Mouse (Mus musculus): ENCODE measurements around the gene Sulf2. TPM values are rescaled to one million over a fixed set of nuclear protein-coding genes. Genes with fewer than 3 reads are reported as not detected.
A peak's percentile ranks its signal among the peaks of the same experiment; 100 is the strongest.

Gene Sulf2
- polyA plus RNA-seq, 1 experiment from 2014 or later = 87.6 TPM

DNA sequence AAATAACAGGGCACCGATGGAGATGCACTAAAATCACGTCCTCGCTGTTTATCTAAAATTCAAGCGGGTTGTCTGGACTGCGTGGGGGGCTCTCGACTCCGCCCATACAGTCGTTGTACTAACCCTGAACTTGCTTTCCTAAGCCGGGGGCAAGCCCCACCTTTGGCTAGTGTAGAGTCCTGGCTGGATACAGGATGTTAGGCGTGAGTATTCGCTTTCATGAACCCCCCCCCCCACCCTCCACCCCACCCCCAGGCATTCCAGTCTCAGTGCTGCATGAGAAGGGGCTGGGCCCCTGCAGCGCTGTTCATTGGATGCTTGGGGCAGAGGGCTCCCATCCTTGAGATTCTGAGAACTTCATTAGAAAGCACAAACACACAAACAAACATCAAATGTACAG lies 659 bp upstream of the Sulf2 start:
- no peak for ATAC-seq (ENCODE audit: low FRiP score)
- Histone ChIP-seq H3K27ac (ENCODE audit: low read depth, low read length) (no peak overlapping the region), H3K9me3 (ENCODE audit: control insufficient read depth, low read length) (no peaks in the 10 kb centered on the region), H3K36me3 (ENCODE audit: control insufficient read depth, insufficient read depth, low read length) (no peaks in the 10 kb centered on the region), H3K27me3 (ENCODE audit: control insufficient read depth, insufficient read depth, low read length) (peaks cover 5% of the 10 kb centered on the region), H3K4me1 (ENCODE audit: control insufficient read depth, insufficient read depth, low read length) (peaks cover 24% of the 10 kb centered on the region), H3K9ac (ENCODE audit: low read length) (peak overlapping the region; percentile 24; the same call in 1 of the 2 replicates), H3K4me2 (peak overlapping the region; percentile 93), H3K4me3 (ENCODE audit: low read depth, low read length) (no peak overlapping the region)
- WGBS = 20% methylated on average over 12 of the region's 12 CpGs
- DNase-seq (ENCODE audit: low spot score, missing footprints) = peak; percentile 89

DNA sequence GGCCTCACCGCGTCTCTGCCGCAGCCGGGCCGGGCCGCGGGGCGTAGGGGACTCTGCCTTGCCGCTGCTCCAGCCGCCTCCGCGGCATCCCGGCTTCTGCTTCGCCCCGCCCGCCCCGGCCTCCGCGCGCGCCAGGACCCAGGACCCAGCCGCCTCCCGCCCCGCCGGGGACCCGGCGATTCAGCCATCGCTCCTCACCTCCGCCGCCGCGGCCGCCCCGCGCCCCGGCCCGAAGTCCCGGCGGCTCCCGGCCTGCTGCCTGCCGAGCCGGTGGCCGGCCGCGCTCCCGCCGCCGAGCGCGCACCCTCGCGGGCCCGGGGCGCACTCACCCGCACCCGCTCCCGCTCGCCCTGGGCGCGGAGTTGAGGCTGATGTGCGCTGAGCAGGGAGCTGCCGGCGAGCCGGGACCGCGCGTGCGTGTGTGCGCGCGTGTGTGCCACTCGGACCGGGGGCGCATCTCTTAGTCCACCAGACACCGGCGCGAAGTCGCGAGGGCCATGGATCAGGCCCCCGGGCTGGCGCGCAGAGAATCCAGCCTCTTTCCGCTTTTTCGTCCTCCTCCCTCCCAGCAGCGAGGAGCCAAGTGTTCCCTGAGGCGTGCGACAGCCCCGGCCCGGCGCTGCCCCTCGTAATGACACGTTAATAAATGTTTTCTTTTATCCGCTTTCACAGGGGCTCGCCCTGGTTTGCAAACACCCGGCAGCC lies 562 bp downstream of the Sulf2 start:
- H3K27ac ChIP-seq (ENCODE audit: low read depth, low read length) = peak overlapping the region; percentile 78
- peak overlapping the region; percentile 93 for H3K4me2 ChIP-seq
- peak overlapping the region; percentile 70 for H3K4me3 ChIP-seq (ENCODE audit: low read depth, low read length)
- peaks cover 5% of the 10 kb centered on the region for H3K27me3 ChIP-seq (ENCODE audit: control insufficient read depth, insufficient read depth, low read length)
- H3K4me1 ChIP-seq (ENCODE audit: control insufficient read depth, insufficient read depth, low read length) = peaks cover 24% of the 10 kb centered on the region
- DNase-seq (ENCODE audit: low spot score, missing footprints) = no peak
- WGBS = under 1% methylated on average over 67 of the region's 95 CpGs
- H3K9me3 ChIP-seq (ENCODE audit: control insufficient read depth, low read length) = no peaks in the 10 kb centered on the region
- peak; percentile 71 for ATAC-seq (ENCODE audit: low FRiP score)
- no peaks in the 10 kb centered on the region for H3K36me3 ChIP-seq (ENCODE audit: control insufficient read depth, insufficient read depth, low read length)
- H3K9ac ChIP-seq (ENCODE audit: low read length) = peak overlapping the region; percentile 77

DNA sequence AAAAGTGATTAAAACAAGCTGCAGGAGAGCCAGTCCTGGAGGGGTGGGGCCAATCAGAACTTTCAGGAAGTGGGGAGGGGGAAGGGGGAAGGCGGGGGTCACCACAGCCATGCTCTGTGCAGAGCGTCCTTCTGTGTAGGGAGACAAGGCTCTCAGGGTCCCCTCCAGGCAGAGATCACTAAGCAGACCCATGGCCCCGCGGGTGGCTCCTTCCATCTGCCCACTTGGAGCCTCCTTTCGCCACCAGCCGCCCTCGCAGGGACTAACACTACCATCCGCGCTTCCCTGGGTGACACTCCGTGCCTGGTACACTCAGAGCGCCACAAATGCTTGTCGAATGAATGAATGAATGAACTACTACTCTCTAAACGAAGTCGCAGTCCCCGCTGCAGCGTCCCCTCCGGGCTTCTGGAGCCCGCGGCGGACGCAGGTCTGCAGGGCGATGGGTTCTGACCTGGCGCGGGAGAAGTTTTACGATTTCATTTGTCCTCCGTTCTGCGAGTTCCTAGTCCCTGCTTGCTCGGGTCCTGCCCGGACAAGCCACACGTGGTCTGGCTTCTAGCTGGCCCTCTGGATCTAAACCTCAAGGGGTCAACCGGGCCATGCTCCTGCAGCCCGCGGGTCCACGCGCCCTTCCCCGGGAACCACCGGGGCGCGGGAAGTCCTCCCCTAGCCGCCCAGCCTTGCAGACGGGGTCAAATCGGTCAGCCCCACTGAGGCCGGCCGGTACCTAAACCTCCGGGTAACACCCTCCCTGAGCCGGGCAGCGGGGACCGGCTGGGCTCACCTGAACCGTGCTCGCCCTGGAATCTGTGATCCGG lies 1.4 kb downstream of the Sulf2 start:
- Histone ChIP-seq H3K4me2 (peak overlapping the region; percentile 93), H3K27ac (ENCODE audit: low read depth, low read length) (peak overlapping the region; percentile 78), H3K9ac (ENCODE audit: low read length) (peak overlapping the region; percentile 77), H3K9me3 (ENCODE audit: control insufficient read depth, low read length) (no peaks in the 10 kb centered on the region), H3K4me1 (ENCODE audit: control insufficient read depth, insufficient read depth, low read length) (peaks cover 30% of the 10 kb centered on the region), H3K36me3 (ENCODE audit: control insufficient read depth, insufficient read depth, low read length) (no peaks in the 10 kb centered on the region), H3K27me3 (ENCODE audit: control insufficient read depth, insufficient read depth, low read length) (peaks cover 5% of the 10 kb centered on the region), H3K4me3 (ENCODE audit: low read depth, low read length) (peak overlapping the region; percentile 70)
- WGBS = under 1% methylated on average over 51 of the region's 51 CpGs
- DNase-seq (ENCODE audit: low spot score, missing footprints) (peak; percentile 97), ATAC-seq (ENCODE audit: low FRiP score) (peak; percentile 38)

DNA sequence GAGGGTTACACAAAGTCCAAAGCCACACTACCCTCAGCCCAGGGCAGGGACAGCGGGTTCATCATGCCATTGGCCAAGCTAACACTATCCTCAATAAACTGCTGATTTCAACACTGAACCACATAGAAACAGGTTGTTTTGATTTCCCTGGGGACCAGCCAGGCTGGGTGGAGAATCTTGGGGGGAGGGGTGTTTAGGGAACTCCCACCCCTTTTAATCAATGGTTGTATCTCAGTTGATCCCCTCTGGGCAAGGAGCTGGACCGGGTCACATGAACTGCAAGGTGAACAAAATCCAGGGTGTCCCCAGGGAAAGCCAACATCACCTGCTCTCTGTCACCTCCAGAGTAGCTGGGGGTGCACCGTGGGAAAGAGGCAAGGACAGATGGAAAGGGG lies 2.1 kb downstream of the Sulf2 start:
- peak; percentile 7; the same call in 1 of the 2 replicates for ATAC-seq (ENCODE audit: low FRiP score)
- Histone ChIP-seq H3K4me3 (ENCODE audit: low read depth, low read length) (peak overlapping the region; percentile 70), H3K9me3 (ENCODE audit: control insufficient read depth, low read length) (no peaks in the 10 kb centered on the region), H3K27me3 (ENCODE audit: control insufficient read depth, insufficient read depth, low read length) (peaks cover 5% of the 10 kb centered on the region), H3K27ac (ENCODE audit: low read depth, low read length) (no peak overlapping the region), H3K9ac (ENCODE audit: low read length) (no peak overlapping the region), H3K4me2 (peak overlapping the region; percentile 93), H3K36me3 (ENCODE audit: control insufficient read depth, insufficient read depth, low read length) (no peaks in the 10 kb centered on the region), H3K4me1 (ENCODE audit: control insufficient read depth, insufficient read depth, low read length) (peaks cover 32% of the 10 kb centered on the region)
- no peak for DNase-seq (ENCODE audit: low spot score, missing footprints)
- 29% methylated on average over 3 of the region's 3 CpGs for WGBS

DNA sequence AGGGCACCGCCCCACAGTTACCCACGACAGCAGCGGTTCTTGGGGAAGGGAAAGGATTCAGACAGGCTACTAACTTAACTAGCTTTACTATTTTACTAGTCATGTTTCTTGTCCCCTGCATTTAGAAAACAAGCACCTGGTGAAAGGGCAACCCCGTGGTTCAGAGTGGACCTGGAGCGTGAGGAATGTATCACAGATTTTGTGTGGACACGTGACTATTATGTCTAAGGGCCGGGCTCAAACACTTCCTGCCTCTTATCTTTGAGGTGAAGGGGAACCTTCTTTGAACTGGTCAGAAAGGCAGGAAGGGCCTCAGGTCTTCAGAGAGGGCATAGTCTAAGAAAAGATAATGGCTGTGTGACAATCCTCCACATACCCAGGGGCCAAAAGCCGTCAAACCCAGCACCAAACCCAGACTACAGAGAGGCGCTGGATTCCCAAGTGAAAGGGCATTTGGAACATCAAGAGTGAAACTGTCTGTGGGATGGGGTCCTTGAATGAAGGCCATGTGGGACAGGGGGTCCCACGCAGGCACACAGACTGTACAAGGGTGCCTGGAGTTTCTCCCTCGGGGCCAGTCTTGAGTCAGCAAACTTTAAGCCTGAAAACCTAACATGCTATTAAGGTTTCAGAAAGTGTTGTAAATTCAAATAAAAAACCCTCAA lies 2.6 kb downstream of the Sulf2 start:
- DNase-seq (ENCODE audit: low spot score, missing footprints) (no peak), ATAC-seq (ENCODE audit: low FRiP score) (no peak)
- H3K9me3 ChIP-seq (ENCODE audit: control insufficient read depth, low read length) = no peaks in the 10 kb centered on the region
- H3K9ac ChIP-seq (ENCODE audit: low read length) = no peak overlapping the region
- WGBS = 75% methylated on average over 11 of the region's 11 CpGs
- peaks cover 32% of the 10 kb centered on the region for H3K4me1 ChIP-seq (ENCODE audit: control insufficient read depth, insufficient read depth, low read length)
- H3K4me3 ChIP-seq (ENCODE audit: low read depth, low read length) = no peak overlapping the region
- no peaks in the 10 kb centered on the region for H3K36me3 ChIP-seq (ENCODE audit: control insufficient read depth, insufficient read depth, low read length)
- H3K27me3 ChIP-seq (ENCODE audit: control insufficient read depth, insufficient read depth, low read length) = peaks cover 5% of the 10 kb centered on the region
- H3K4me2 ChIP-seq = no peak overlapping the region
- no peak overlapping the region for H3K27ac ChIP-seq (ENCODE audit: low read depth, low read length)

DNA sequence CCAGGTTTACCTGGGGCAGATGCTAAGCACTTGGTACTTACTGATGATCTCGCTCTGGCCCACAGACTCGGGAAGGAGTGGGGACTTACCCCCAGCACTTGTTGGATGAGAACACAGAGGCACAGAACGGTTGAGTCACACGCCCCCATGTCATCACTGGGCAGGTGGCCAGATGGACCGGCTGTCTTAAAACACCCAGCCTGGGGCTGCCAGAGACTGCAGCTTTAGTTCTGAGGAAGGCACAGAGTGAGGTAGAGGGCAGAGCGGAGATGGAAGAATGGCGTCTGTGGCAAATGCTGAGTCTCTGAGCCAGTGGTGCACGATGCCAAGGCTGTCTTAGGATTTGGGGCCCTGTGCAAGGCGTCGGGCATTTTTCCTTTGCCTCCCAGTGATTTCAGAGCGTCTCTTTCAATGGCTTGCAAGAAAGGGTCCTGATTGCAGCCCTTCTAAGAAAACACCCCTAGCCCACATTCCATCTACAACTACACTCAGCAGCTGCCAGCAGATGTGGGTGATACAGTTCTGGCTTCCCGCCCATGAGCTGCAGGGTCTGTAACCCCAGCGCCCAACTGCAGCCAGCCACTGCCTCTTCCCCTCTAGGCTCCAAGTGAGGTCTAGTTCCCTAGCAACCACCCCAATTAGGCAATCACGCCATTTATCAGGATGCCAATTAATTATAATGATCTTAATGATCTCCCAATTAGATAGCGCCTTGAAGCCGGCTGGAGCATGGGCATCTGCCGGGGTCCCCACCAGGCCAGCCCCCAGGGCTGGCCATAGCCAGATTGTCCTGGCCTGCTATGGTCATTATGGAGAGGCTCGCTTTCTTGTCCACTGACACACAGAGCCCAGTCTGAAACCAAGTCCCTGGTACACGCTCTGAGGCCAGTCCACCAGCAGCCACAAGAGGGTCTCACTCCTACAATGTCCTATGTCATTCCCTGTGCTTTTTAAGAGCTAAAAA lies 3.7 kb downstream of the Sulf2 start:
- H3K36me3 ChIP-seq (ENCODE audit: control insufficient read depth, insufficient read depth, low read length) = no peaks in the 10 kb centered on the region
- ATAC-seq (ENCODE audit: low FRiP score) = no peak
- no peak for DNase-seq (ENCODE audit: low spot score, missing footprints)
- no peaks in the 10 kb centered on the region for H3K9me3 ChIP-seq (ENCODE audit: control insufficient read depth, low read length)
- no peaks in the 10 kb centered on the region; the same call in 1 of the 2 replicates for H3K27me3 ChIP-seq (ENCODE audit: control insufficient read depth, insufficient read depth, low read length)
- WGBS = 77% methylated on average over 19 of the region's 19 CpGs
- H3K9ac ChIP-seq (ENCODE audit: low read length) = no peak overlapping the region
- peaks cover 32% of the 10 kb centered on the region for H3K4me1 ChIP-seq (ENCODE audit: control insufficient read depth, insufficient read depth, low read length)
- no peak overlapping the region for H3K4me3 ChIP-seq (ENCODE audit: low read depth, low read length)
- no peak overlapping the region for H3K4me2 ChIP-seq
- no peak overlapping the region for H3K27ac ChIP-seq (ENCODE audit: low read depth, low read length)

DNA sequence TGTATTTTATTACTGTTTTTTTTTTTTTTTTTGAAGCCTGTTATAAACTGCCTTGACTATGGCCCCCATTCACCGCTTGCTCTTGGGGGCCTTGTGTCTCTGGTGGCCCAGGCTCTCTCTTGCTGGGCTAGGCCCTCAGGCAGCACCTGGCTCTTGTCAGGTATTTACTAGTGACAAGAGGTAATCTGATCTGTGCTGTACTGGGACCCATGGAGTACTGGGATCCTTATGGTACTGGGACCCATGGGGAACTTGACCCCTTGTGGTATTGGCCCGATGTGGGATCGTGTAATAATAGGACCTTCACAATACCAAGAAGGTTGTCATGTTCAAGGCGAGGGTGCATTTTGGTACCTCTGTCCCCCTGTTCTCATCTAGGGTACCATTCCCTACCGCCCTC lies 4.9 kb downstream of the Sulf2 start:
- 92% methylated on average over 5 of the region's 5 CpGs for WGBS
- no peaks in the 10 kb centered on the region; the same call in 1 of the 2 replicates for H3K27me3 ChIP-seq (ENCODE audit: control insufficient read depth, insufficient read depth, low read length)
- H3K4me3 ChIP-seq (ENCODE audit: low read depth, low read length) = no peak overlapping the region
- no peak for ATAC-seq (ENCODE audit: low FRiP score)
- no peaks in the 10 kb centered on the region for H3K36me3 ChIP-seq (ENCODE audit: control insufficient read depth, insufficient read depth, low read length)
- H3K4me1 ChIP-seq (ENCODE audit: control insufficient read depth, insufficient read depth, low read length) = peaks cover 25% of the 10 kb centered on the region
- H3K4me2 ChIP-seq = no peak overlapping the region
- no peak for DNase-seq (ENCODE audit: low spot score, missing footprints)
- no peak overlapping the region for H3K9ac ChIP-seq (ENCODE audit: low read length)
- no peaks in the 10 kb centered on the region for H3K9me3 ChIP-seq (ENCODE audit: control insufficient read depth, low read length)
- H3K27ac ChIP-seq (ENCODE audit: low read depth, low read length) = no peak overlapping the region

DNA sequence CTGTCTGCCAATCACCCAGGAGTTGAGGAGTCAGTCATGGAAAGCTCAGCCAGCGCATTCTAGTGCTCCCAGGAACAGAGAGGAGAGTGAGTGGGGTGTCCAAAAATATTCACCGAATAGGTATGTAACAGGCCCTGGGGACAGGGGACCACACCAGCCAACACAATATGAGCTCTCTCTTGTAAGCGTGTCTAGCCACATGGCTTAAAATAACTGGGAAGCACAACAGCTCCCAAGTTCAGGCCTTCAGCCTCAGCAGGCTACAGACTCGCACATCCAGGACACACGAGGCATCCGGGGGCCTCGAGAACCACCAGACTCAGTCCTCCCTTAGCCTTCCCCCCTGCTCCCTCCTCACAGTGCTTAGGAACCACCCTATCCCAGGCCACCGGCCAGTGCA lies 6.0 kb downstream of the Sulf2 start:
- no peak for DNase-seq (ENCODE audit: low spot score, missing footprints)
- Histone ChIP-seq H3K27ac (ENCODE audit: low read depth, low read length) (no peak overlapping the region), H3K36me3 (ENCODE audit: control insufficient read depth, insufficient read depth, low read length) (no peaks in the 10 kb centered on the region), H3K9ac (ENCODE audit: low read length) (no peak overlapping the region), H3K9me3 (ENCODE audit: control insufficient read depth, low read length) (no peaks in the 10 kb centered on the region), H3K4me3 (ENCODE audit: low read depth, low read length) (no peak overlapping the region), H3K27me3 (ENCODE audit: control insufficient read depth, insufficient read depth, low read length) (no peaks in the 10 kb centered on the region; the same call in 1 of the 2 replicates), H3K4me2 (no peak overlapping the region), H3K4me1 (ENCODE audit: control insufficient read depth, insufficient read depth, low read length) (peaks cover 27% of the 10 kb centered on the region)
- 78% methylated on average over 8 of the region's 8 CpGs for WGBS
- ATAC-seq (ENCODE audit: low FRiP score) = no peak

Measured in midbrain, embryonic 11.5 days (tissue).